Mouse (Mus musculus) lung, postnatal 10 days (tissue): ENCODE results near the gene Mtus2.

Source experiments
- DNase-seq: peaks from one replicate; pipeline ENCODE4 v3.0.0; 2021

Gene Mtus2

GRCm38 (mm10) chr5:148191416-148191815 is 234.3 kb downstream of the Mtus2 start:
- no peak for DNase-seq

GRCm38 (mm10) chr5:148211831-148212230 is 254.7 kb downstream of the Mtus2 start:
- no peak for DNase-seq

GRCm38 (mm10) chr5:148216786-148217185 is 259.7 kb downstream of the Mtus2 start:
- no peak for DNase-seq

GRCm38 (mm10) chr5:148222898-148223297 is 265.8 kb downstream of the Mtus2 start:
- DNase-seq, result no peak

- DNase-seq, result no peak
Observed at GRCm38 (mm10) chr5:148224004-148224403, 266.9 kb downstream of the Mtus2 start.

- DNase-seq, result no peak
Observed at GRCm38 (mm10) chr5:148233714-148234113, 276.6 kb downstream of the Mtus2 start.

GRCm38 (mm10) chr5:148236616-148237015 is 279.5 kb downstream of the Mtus2 start:
- DNase-seq, result peak; percentile 13

GRCm38 (mm10) chr5:148239067-148239466 is 281.9 kb downstream of the Mtus2 start:
- peak; percentile 52 for DNase-seq

GRCm38 (mm10) chr5:148239757-148240156 is 282.6 kb downstream of the Mtus2 start:
- DNase-seq, result no peak

GRCm38 (mm10) chr5:148241932-148242331 is 284.8 kb downstream of the Mtus2 start:
- DNase-seq, result peak; percentile 71

GRCm38 (mm10) chr5:148244471-148244870 is 287.4 kb downstream of the Mtus2 start:
- no peak for DNase-seq

GRCm38 (mm10) chr5:148245386-148245785 is 288.3 kb downstream of the Mtus2 start:
- DNase-seq, result no peak

- DNase-seq, result no peak
Observed at GRCm38 (mm10) chr5:148248236-148248635, 291.1 kb downstream of the Mtus2 start.

GRCm38 (mm10) chr5:148251847-148252246 is 294.7 kb downstream of the Mtus2 start:
- DNase-seq, result no peak

- DNase-seq, result no peak
Observed at GRCm38 (mm10) chr5:148262016-148262415, 304.9 kb downstream of the Mtus2 start.

- DNase-seq, result peak; percentile 11
Observed at GRCm38 (mm10) chr5:148264819-148265707, 307.9 kb downstream of the Mtus2 start.

GRCm38 (mm10) chr5:148266841-148267240 is 309.7 kb downstream of the Mtus2 start:
- no peak for DNase-seq

GRCm38 (mm10) chr5:148267446-148267845 is 310.3 kb downstream of the Mtus2 start:
- no peak for DNase-seq

- peak; percentile 33 for DNase-seq
Observed at GRCm38 (mm10) chr5:148272065-148272464, 314.9 kb downstream of the Mtus2 start.

GRCm38 (mm10) chr5:148272771-148273170 is 315.7 kb downstream of the Mtus2 start:
- DNase-seq, result no peak

GRCm38 (mm10) chr5:148278233-148278632 is 321.1 kb downstream of the Mtus2 start:
- DNase-seq, result no peak

GRCm38 (mm10) chr5:148280321-148280720 is 323.2 kb downstream of the Mtus2 start:
- DNase-seq, result no peak

GRCm38 (mm10) chr5:148282093-148282492 is 325.0 kb downstream of the Mtus2 start:
- DNase-seq, result no peak

GRCm38 (mm10) chr5:148282631-148283030 is 325.5 kb downstream of the Mtus2 start:
- no peak for DNase-seq

- no peak for DNase-seq
Observed at GRCm38 (mm10) chr5:148283177-148283576, 326.1 kb downstream of the Mtus2 start.
